Mouse (Mus musculus): ENCODE measurements around the gene Man2a1. TPM values are rescaled to one million over a fixed set of nuclear protein-coding genes. Genes with fewer than 3 reads are reported as not detected.

Gene Man2a1
- total RNA-seq (2021): 100 to 1,000 TPM in 1 of 2 experiments, 10 to 100 TPM in 1; 87.4 to 125 TPM
- long read RNA-seq, experiment 1, full-length matches to known transcripts: 1 of 22 reads
- long read RNA-seq, experiment 1, partial matches to known transcripts: 21 of 22 reads
- long read RNA-seq, experiment 1, other reads (novel, unspliced or antisense): 0 of 22 reads
- long read RNA-seq, experiment 2, full-length matches to known transcripts: 2 of 8 reads
- long read RNA-seq, experiment 2, partial matches to known transcripts: 1 of 8 reads
- long read RNA-seq, experiment 2, other reads (novel, unspliced or antisense): 5 of 8 reads

DNA sequence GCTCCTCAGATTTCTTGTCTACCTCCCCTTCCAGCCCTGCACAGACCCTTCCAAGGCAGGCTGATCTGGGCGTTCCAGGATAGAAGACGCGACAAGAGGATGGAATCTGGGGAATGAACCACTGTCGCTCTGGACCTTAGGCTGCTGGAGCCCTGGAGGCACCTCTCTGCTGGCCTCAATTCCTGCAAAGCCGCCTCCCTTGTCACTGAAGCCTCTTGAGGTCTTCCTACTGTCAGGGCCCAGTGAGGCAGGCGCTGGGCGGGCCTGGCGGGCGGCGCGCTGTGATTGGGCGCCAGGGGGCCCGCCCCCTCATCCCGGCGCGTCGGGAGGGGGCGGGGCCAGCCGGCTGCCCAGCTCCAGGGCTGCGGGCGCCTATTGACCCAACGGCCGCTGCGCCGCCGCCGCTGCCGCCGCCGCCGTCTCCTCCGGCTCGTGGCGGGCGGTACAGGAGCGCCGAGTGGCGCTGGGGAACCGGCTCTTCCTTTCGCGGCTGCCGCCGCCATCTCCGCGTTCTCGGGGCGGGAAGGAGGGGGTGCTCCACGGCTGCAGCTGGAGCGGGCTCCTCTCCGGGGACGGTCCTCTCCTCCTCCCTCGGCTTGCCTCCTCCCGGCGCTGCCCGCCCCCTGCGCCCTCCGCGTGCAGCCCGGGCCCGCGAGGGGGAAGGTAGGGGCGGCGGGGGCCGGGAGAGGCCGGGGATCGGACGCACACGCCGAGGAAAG is at the start of gene Man2a1:
Gene Man2a1 (plus strand): TSS at position 365 of the 719 bp plus-strand sequence.
- DNase-seq: peak; percentile 94

DNA sequence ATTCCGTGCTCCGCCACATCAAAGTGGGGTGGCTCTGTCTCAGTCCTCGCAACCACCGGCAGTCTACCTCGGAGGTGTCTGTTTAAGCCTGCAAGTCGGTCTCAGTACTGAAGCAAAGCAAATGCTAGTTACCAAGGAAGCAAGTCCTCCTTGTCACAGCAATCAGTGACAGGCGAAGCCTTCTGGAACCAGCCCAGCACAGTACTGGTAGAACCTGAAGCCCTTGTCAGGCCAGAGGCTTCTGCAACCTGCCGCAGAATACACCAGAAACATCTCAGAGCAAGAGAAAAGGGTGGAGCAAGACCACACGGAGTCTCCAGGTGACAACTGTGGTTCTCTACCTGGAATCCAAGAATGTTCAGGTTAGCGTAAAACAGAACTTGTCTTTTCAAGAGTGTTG is 47.2 kb upstream of the Man2a1 start:
- DNase-seq: no peak

DNA sequence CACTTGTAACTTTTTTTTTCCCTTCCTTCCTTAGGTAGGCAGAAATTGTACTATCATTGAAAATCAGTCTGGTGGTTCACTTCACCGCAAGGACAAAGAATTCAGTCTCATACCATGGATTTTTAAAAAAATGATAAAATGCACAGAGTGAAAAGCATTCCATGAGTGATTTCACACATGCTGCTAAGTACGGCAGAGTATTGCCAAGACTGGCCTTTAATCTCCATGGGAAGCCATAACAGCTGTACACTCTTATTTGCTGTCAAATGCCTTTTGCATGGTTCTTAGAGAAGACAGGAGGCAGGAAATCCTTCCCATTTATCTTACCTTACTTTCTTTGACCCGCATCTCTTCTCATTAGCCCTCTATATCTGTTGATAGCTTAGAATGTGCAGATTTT is 45.6 kb upstream of the Man2a1 start:
- DNase-seq: no peak

DNA sequence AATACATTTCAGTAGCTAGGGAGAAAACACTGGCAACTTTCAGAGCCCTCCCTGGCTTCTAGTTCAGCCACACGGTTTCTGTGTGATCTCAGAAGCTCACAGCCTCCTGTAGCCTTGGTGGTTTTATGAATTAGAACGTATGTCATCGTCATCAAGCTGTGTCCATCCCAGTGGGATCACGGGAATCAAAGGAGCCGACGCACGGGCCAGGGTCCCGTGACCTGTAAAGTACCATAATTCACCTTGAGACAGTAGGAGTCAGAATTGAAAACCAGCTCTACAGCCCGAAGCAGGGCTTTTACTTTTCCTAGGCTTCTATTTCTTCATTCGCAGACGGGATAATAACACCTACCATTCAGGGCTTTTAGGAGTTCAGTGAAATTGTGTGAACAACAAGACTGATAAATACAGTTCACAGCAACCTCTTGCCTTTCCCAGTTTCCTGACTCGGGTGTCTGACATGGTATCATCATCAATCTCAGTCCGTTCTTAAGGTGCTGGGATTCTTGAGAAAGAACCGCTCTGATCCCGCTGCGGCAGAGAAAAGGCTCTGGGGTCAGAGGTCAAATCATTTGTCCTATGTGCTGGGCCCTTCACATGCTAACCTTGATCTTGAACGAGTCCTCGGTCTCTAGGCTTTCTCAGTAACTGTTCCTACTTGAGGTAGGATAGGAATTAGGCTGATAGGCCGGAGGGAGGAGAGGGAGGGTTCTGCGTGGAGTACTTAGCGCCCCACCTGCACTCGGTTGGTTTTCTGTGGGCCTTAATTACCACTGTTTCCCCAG is 43.7 kb upstream of the Man2a1 start:
- peak; percentile 16 for DNase-seq

DNA sequence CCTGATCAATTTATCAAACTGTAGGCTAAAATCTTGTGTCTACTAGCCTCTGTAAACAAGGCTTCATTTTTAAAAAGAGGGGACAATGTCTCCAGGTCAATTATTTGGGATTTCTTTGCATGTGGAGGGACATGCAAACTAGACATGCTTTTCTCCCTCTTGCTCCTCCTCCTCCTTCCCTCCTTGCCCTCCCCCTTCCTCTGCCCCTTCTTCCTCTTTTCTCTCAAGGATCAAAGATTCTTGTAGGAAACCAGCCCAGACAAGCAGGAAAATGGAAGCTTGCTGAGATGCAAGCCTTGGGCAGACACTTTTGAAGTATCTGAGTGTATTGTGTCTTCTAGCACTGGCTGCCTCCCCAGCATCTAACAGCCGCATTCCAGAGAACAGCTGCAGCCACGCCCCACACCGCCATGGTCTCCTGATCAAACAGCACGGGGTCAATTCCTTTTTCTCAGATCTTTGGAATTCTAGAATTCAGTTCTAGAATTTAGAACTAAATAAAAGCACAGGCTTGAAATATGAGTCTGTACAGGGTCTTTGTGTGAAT is 41.5 kb upstream of the Man2a1 start:
- no peak for DNase-seq

DNA sequence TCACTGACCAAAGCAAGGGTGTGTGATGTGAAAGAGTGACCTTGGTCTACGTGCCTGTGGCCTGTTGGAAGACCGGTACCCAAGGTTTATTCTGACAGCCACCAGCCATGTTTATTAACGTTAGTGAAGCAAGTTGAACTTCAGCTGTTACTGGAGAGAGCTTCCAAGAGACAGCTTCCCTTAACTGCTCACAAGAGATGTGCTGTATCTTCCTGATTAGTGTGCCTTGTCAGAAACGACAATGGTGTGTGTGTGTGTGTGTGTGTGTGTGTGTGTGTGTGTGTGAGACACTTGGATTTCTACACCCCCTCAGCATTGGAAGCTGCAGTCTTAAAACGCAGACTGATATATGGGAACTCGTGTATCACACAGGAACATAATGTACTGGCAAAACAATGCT is 34.1 kb upstream of the Man2a1 start:
- no peak for DNase-seq

DNA sequence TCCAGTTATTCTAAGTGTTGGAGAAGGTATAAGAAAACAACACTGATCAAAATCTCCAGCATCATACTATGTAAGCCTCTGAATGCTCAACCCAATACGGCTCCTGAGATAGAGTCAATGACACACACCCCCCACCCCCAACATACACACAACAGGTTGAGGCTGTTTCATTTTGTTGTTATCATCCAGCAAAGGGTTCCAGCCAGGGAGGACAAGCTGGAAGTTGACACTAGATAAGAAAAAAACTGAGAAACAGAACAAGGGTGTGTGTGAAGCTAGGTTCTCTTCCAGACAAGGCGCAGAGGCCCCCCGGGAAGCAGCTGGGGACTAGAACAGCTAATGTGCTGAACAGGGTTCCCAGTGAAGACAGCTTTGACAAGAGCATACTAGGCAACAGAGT is 33.0 kb upstream of the Man2a1 start:
- no peak for DNase-seq

DNA sequence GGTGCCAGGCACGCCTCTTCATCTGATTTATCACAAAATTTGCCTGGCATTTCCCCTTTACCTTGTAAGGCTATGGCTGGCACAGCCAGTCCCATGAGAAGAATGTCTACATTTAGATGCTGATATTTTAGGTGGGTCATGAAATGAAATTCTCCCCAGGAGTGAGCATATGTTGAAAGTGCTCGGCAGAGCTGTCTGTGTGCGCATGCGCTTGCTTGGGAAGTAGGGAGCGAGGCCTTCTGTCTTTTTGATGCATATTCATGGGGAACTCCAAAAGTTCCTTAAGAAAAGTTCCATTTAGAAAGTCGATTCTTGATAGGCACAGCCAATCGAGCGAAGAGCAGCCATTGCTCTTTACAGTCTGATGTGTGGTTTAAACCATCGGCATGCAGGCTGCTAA is 26.6 kb upstream of the Man2a1 start:
- DNase-seq: no peak

DNA sequence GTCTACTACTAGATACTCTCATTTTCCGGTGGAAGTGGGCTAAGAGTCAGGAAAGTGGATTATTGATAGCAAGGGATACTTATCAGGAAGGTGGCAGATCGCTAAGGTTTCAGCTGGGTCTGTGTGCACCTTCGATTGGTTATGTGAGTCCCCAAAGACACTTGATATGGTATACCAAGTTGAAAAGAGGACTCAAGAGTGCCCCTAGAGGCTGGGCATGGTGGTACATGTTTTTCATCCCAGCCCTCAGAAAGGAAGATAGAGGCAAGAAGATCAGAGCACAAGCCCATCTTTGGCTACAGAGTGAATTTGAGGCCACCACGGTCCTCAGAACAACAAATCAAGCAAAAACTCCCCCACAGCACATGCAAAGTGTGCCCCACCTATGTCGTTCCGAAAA is 25.3 kb upstream of the Man2a1 start:
- peak; percentile 14 for DNase-seq

DNA sequence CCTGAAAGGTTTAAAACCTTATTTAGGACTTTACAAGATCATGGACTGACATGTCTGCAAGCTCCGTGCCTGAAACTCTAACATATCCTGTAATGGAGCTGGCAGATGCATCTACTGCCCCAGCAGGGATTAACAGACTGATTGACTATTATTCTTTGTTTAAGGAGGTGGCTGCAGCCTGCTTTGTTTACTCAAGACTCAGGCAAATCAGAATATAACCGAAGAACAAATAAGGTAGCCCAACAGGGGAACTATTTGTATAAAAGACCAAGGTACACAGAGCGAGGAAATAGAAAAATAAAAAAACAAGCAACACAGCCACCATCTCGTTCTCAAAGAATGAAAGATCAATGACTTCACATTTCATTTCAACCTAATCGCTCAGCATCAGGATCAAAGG is 23.1 kb upstream of the Man2a1 start:
- DNase-seq: no peak

DNA sequence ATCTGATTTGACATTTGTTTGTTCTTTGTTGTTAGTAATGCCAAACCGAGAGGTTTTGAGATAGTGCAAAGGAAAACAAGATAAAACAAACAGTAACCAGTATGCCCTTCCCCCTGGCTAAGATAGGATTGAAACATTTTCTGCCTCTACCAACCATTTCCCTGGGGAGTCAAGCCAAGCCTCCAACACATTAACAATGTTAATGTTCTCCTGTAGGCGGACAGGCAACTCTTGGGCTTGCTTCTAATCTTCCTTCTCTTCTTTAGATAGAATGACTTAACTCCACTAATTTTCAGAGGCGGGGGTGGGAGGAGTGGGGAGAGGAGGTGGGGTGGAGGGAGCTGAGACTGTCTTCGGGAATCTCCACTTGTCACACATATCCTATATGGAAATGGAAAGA is 22.2 kb upstream of the Man2a1 start:
- DNase-seq: no peak

DNA sequence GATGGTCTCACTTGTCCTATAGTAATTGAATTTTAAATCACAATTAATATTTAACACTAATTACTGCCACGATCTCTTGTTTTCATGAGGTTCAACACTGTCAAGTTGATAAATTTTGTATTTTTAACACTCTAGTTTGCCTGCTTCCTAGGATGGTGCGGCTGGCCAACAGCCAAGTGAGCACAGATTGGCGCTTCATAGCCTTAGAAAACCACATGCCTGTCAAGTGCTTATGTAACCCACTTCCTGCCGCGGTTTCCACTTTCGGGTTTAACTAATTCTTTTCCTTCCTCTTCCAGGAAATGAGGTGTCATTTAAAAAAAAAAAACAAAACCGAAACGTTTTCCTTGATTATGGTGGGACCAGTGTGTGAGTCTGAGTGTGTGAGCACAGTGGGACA is 20.8 kb upstream of the Man2a1 start:
- DNase-seq: no peak

DNA sequence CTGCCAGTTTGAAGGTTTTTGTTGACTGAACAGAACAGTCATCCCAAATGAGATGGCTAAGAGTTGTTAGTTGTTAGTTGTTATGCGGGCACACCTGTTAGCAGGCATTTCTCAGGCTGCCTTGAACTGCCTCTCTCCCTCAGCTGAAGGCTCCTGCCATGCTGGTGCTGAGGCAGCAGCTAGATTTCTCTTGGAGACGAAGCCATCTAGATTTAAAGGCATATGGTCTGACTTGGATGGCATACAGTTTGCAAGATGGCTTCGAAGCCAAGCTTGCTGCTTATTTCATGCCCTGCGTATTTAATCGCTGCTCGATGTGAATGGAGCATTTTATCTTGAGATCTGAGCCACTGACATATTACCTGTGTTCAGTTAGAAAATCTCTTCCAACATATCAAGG is 19.4 kb upstream of the Man2a1 start:
- no peak for DNase-seq

DNA sequence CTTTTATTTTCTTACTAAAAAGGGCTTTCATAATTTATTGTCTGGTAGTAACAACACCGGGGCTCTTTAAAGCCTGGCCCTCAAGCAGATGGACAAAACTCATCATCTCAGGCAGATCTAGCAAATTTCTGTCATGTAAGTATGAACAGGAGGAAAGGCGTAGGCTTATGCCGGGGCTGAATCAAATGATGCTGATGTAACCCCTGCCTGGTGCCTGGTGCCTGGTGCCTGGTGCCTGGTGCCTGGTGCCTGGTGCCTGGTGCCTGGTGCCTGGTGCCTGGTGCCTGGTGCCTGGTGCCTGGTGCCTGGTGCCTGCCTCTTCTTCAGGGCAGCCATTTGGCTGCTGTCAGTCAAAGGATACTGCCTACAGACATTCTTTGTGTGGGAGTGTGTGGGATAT is 18.6 kb upstream of the Man2a1 start:
- DNase-seq: no peak

DNA sequence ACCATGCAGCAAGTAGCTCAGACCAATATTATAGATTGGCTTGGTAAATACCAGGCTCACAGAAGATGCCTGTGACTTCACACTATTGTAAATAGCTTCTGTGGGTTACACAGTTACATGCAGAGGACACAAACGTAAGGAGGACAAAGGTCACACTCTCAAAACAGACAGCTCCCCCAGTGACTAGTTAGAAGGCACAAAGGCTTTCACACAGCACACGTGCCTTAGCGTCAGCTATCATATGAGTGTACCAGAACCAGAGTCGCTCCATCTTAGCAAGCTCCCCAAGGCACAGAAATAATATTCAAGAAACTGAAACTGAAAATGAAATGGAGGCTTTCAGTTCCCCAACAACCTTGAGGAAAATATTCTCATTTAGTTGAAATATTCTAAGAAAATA is 10.1 kb upstream of the Man2a1 start:
- DNase-seq: no peak

DNA sequence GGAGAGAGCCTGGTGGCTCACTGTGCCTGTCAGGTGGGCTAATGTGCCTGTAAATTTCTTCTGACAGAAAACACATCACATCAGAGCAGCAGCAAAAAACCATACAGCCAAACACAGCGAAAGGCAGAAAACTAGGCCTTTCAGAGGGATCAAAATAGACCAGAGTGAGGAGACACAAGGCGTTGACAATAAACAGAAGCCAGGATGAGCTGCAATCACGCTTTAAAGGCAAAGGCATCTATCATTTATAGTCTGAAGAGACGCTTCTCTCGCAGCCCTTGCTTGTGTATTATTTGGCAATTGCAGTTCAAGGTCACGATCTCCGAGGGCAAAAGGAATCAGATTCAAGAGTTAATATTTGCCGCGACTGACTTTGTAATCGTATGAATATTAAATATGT is 9.2 kb upstream of the Man2a1 start:
- no peak for DNase-seq

DNA sequence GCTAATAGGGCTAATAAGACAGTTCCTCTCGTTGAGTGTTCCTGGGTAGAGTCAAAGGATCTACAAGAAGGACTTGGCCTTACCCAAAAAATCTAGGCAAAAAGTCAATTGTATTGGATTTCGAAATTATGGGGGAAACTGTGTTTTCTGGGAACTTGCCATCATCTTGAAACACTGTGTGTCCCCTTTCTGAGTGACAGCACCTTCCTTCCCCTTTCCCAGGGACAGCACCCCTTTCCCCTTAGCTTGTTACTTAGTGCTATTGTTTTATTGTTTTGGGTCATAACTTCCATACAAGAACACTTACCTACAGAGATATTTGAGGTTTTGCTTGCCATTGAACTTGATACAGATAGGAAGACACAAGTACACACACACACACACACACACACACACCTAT is 8.2 kb upstream of the Man2a1 start:
- no peak for DNase-seq

DNA sequence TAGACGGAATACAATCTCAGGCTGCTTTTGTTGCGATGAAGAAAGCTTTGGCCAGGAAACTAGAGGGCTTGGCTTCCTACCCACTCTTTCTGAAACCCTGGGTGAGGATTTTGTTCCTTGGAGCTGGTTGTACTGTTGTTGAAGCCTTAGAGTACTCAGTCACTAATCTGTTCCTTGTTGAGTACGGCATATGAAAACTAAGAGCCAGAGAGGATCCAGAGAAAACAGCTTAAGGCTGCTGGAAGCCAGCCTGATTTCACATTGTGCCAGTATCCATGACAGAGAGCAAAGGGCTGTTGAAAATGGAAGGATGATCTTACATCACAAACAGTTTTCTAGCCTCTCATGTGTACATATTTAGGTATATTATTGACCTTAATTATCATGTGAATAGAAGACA is 7.7 kb upstream of the Man2a1 start:
- no peak for DNase-seq

DNA sequence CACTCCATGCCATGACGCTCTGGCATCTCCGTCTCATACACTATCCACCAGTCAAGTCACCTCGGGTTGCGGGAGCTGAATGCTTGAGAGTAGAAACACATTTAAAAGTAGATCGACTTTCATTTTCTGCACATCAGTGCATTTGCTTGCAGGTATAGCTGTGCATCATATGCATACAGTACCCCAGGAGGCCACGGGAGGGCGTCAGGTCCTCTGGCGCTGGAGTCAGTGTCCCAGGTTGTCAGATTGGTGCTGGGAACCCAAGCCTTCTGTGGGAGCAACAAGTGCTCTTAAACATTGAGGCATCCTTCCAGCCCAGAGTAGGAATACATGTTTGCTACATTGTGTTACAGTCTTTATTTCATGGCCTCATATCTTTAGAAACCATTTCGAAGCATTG is 2.8 kb upstream of the Man2a1 start:
- no peak for DNase-seq

DNA sequence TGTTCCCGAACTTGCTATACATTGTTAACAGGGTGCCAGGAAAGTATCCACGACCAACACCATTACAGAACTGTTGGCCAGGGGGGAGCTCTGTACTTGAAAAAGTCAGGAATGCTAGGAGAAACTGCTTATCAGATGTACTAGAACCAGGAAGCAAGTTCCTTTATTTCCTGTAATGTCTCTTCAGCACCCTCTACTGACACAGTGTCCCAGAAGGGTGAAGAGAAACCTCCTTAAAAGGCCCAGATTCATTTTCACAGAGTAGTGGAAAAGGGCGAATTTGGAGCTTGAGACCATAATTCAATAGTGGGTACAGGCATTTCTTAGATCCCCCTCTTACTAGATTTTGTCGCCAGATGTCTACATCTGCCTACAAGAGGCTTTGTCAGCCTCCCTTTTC is 620 bp upstream of the Man2a1 start:
- DNase-seq: peak; percentile 48

DNA sequence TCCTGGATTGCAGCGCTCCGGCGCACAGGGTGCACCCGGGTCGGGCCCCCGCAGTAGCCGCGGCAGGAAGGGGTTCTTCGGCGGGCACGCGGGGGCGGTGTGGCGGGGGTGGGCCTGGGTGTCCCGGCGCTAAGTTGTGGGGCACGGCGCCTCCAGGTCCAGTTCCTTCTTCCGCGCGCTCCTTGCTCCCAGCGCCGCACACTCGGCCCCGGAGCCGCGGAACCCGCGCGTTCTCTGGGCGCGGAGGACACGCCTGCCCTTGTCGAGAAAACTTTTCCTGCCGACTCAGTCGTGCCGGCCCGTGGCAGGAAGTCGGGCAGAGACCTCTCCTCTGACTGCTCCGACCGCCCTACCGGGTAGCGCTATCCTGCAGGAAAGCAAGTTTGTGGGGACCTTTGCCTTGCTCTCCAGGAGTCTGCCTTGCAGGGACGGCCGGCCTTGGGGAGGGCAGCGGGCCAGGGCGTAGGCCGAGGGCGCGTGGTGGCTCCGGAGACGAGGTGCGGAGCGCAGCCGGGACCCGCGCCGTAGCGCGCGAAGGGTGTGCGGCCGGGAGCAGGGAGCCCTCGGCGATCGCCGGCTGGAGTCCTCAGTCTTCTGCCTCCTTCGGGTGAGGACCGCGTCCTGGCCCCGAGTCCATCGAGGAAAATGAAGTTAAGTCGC is 685 bp downstream of the Man2a1 start:
- DNase-seq: peak; percentile 80

DNA sequence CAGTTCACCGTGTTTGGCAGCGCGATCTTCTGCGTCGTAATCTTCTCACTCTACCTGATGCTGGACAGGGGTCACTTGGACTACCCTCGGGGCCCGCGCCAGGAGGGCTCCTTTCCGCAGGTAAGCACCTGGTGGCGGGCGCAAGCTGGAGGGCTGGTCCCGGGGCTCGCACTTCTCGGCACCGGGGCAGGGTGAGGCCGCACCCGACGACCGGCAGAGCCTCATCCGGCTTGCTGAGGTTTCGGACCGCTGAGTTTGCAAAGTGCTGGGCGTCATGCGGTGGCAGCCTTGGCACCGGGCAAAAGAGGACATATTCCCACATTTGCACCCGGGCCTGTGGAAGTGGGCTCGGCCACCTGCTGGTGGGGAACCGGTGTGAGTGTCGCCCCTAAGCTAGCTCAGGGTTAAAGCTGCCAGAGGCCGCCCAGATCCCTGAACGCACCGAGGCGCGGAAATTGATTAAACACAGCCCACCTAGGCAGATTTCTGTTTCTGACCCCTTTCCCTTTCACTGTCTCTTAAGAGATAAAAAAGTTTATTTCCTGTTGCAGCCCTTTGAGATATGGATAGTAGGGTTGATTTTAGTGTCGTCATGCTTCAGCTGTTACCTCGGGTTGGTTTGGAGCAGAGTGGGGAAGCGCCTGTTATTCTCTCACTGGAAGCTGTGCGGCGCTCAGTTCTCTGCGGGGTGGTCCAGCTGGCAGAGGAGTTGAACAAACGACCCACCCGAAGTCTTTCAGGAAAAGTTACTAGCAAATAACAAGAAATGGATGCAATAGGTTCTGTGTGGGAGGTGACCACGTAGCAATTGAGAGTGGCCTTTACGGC is 1.4 kb downstream of the Man2a1 start:
- peak; percentile 76 for DNase-seq
